Mouse (Mus musculus): ENCODE results near the gene Ptk7. TPM values are rescaled to one million over a fixed set of nuclear protein-coding genes. Genes with fewer than 3 reads are reported as not detected.

Ptk7 gene
- polyA plus RNA-seq, 1 experiment from 2014 or later = 37.6 TPM

- peak; percentile 49 for ATAC-seq (ENCODE audit: insufficient number of reproducible peaks, insufficient read depth, low FRiP score, low read depth)
- 12% methylated on average over 27 of the region's 27 CpGs for WGBS
- peak overlapping the region; percentile 12; the same call in 1 of the 2 replicates for H3K4me3 ChIP-seq (ENCODE audit: low read depth, low read length)
Measured at GRCm38 (mm10) chr17:46618769-46619682, 10.3 kb downstream of the Ptk7 start.

GRCm38 (mm10) chr17:46618394-46618768, 10.9 kb downstream of the Ptk7 start:
- Histone ChIP-seq H3K4me2 (replicated peaks; ENCODE audit: low read depth, low read length) (peak overlapping the region; percentile 43), H3K9me3 (ENCODE audit: control insufficient read depth, low read depth, low read length) (no peaks in the 10 kb centered on the region), H3K4me1 (ENCODE audit: control insufficient read depth, insufficient read depth, low read length) (peaks cover 78% of the 10 kb centered on the region), H3K27me3 (ENCODE audit: control insufficient read depth, insufficient read depth, low read length) (no peaks in the 10 kb centered on the region), H3K4me3 (ENCODE audit: low read depth, low read length) (peak overlapping the region; percentile 12; the same call in 1 of the 2 replicates), H3K27ac (ENCODE audit: low read length) (peak overlapping the region; percentile 97), H3K9ac (replicated peaks; ENCODE audit: low read depth, low read length) (peak overlapping the region; percentile 30), H3K36me3 (ENCODE audit: control insufficient read depth, insufficient read depth, low read length) (no peaks in the 10 kb centered on the region)
- peak; percentile 51; the same call in 1 of the 2 replicates for ATAC-seq (ENCODE audit: insufficient number of reproducible peaks, insufficient read depth, low FRiP score, low read depth)
- WGBS = 7% methylated on average over 6 of the region's 6 CpGs

More at GRCm38 (mm10) chr17:46618769-46619682, 10.3 kb downstream of the Ptk7 start:
- peak overlapping the region; percentile 43 for H3K4me2 ChIP-seq (replicated peaks; ENCODE audit: low read depth, low read length)
- no peaks in the 10 kb centered on the region for H3K36me3 ChIP-seq (ENCODE audit: control insufficient read depth, insufficient read depth, low read length)
- no peaks in the 10 kb centered on the region for H3K9me3 ChIP-seq (ENCODE audit: control insufficient read depth, low read depth, low read length)
- H3K4me1 ChIP-seq (ENCODE audit: control insufficient read depth, insufficient read depth, low read length) = peaks cover 78% of the 10 kb centered on the region
- peak overlapping the region; percentile 97 for H3K27ac ChIP-seq (ENCODE audit: low read length)
- H3K27me3 ChIP-seq (ENCODE audit: control insufficient read depth, insufficient read depth, low read length) = no peaks in the 10 kb centered on the region
- peak overlapping the region; percentile 30 for H3K9ac ChIP-seq (replicated peaks; ENCODE audit: low read depth, low read length)

GRCm38 (mm10) chr17:46617799-46618198, 11.5 kb downstream of the Ptk7 start:
- no peaks in the 10 kb centered on the region for H3K27me3 ChIP-seq (ENCODE audit: control insufficient read depth, insufficient read depth, low read length)
- no peak overlapping the region for H3K4me3 ChIP-seq (ENCODE audit: low read depth, low read length)
- H3K9me3 ChIP-seq (ENCODE audit: control insufficient read depth, low read depth, low read length) = no peaks in the 10 kb centered on the region
- no peaks in the 10 kb centered on the region for H3K36me3 ChIP-seq (ENCODE audit: control insufficient read depth, insufficient read depth, low read length)
- no peak for ATAC-seq (ENCODE audit: insufficient number of reproducible peaks, insufficient read depth, low FRiP score, low read depth)
- peaks cover 78% of the 10 kb centered on the region for H3K4me1 ChIP-seq (ENCODE audit: control insufficient read depth, insufficient read depth, low read length)
- no peak overlapping the region for H3K9ac ChIP-seq (replicated peaks; ENCODE audit: low read depth, low read length)
- WGBS = 39% methylated on average over 12 of the region's 12 CpGs
- H3K4me2 ChIP-seq (replicated peaks; ENCODE audit: low read depth, low read length) = peak overlapping the region; percentile 43
- peak overlapping the region; percentile 97 for H3K27ac ChIP-seq (ENCODE audit: low read length)

- no peak overlapping the region for H3K4me3 ChIP-seq (ENCODE audit: low read depth, low read length)
- no peaks in the 10 kb centered on the region for H3K9me3 ChIP-seq (ENCODE audit: control insufficient read depth, low read depth, low read length)
- H3K9ac ChIP-seq (replicated peaks; ENCODE audit: low read depth, low read length) = no peak overlapping the region
- H3K36me3 ChIP-seq (ENCODE audit: control insufficient read depth, insufficient read depth, low read length) = no peaks in the 10 kb centered on the region; the same call in 1 of the 2 replicates
- 21% methylated on average over 3 of the region's 3 CpGs for WGBS
- H3K27me3 ChIP-seq (ENCODE audit: control insufficient read depth, insufficient read depth, low read length) = no peaks in the 10 kb centered on the region
- peak overlapping the region; percentile 77 for H3K27ac ChIP-seq (ENCODE audit: low read length)
- H3K4me1 ChIP-seq (ENCODE audit: control insufficient read depth, insufficient read depth, low read length) = peaks cover 54% of the 10 kb centered on the region
- no peak for ATAC-seq (ENCODE audit: insufficient number of reproducible peaks, insufficient read depth, low FRiP score, low read depth)
- H3K4me2 ChIP-seq (replicated peaks; ENCODE audit: low read depth, low read length) = 0 out of 2 replicates have a peak overlapping the region, but pooled peaks have one; percentile 7
Measured at GRCm38 (mm10) chr17:46613229-46613628, 16.1 kb downstream of the Ptk7 start.

GRCm38 (mm10) chr17:46612820-46613219, 16.5 kb downstream of the Ptk7 start:
- Histone ChIP-seq H3K9me3 (ENCODE audit: control insufficient read depth, low read depth, low read length) (no peaks in the 10 kb centered on the region), H3K27ac (ENCODE audit: low read length) (peak overlapping the region; percentile 77), H3K9ac (replicated peaks; ENCODE audit: low read depth, low read length) (no peak overlapping the region), H3K4me2 (replicated peaks; ENCODE audit: low read depth, low read length) (0 out of 2 replicates have a peak overlapping the region, but pooled peaks have one; percentile 8), H3K27me3 (ENCODE audit: control insufficient read depth, insufficient read depth, low read length) (no peaks in the 10 kb centered on the region), H3K36me3 (ENCODE audit: control insufficient read depth, insufficient read depth, low read length) (no peaks in the 10 kb centered on the region; the same call in 1 of the 2 replicates), H3K4me3 (ENCODE audit: low read depth, low read length) (no peak overlapping the region), H3K4me1 (ENCODE audit: control insufficient read depth, insufficient read depth, low read length) (peaks cover 50% of the 10 kb centered on the region)
- 16% methylated on average over 4 of the region's 4 CpGs for WGBS
- no peak for ATAC-seq (ENCODE audit: insufficient number of reproducible peaks, insufficient read depth, low FRiP score, low read depth)

GRCm38 (mm10) chr17:46612189-46612588, 17.1 kb downstream of the Ptk7 start:
- peaks cover 44% of the 10 kb centered on the region for H3K4me1 ChIP-seq (ENCODE audit: control insufficient read depth, insufficient read depth, low read length)
- peak overlapping the region; percentile 77 for H3K27ac ChIP-seq (ENCODE audit: low read length)
- no peaks in the 10 kb centered on the region for H3K27me3 ChIP-seq (ENCODE audit: control insufficient read depth, insufficient read depth, low read length)
- no peak overlapping the region for H3K4me3 ChIP-seq (ENCODE audit: low read depth, low read length)
- peak; percentile 62 for ATAC-seq (ENCODE audit: insufficient number of reproducible peaks, insufficient read depth, low FRiP score, low read depth)
- H3K9me3 ChIP-seq (ENCODE audit: control insufficient read depth, low read depth, low read length) = no peaks in the 10 kb centered on the region
- no peak overlapping the region for H3K9ac ChIP-seq (replicated peaks; ENCODE audit: low read depth, low read length)
- no peaks in the 10 kb centered on the region; the same call in 1 of the 2 replicates for H3K36me3 ChIP-seq (ENCODE audit: control insufficient read depth, insufficient read depth, low read length)
- peak overlapping the region; percentile 8; the same call in 1 of the 2 replicates for H3K4me2 ChIP-seq (replicated peaks; ENCODE audit: low read depth, low read length)
- 38% methylated on average over 2 of the region's 2 CpGs for WGBS

- Histone ChIP-seq H3K9me3 (ENCODE audit: control insufficient read depth, low read depth, low read length) (no peaks in the 10 kb centered on the region), H3K27ac (ENCODE audit: low read length) (peak overlapping the region; percentile 77), H3K4me3 (ENCODE audit: low read depth, low read length) (no peak overlapping the region), H3K4me1 (ENCODE audit: control insufficient read depth, insufficient read depth, low read length) (peaks cover 40% of the 10 kb centered on the region), H3K36me3 (ENCODE audit: control insufficient read depth, insufficient read depth, low read length) (no peaks in the 10 kb centered on the region; the same call in 1 of the 2 replicates), H3K9ac (replicated peaks; ENCODE audit: low read depth, low read length) (no peak overlapping the region), H3K27me3 (ENCODE audit: control insufficient read depth, insufficient read depth, low read length) (no peaks in the 10 kb centered on the region), H3K4me2 (replicated peaks; ENCODE audit: low read depth, low read length) (no peak overlapping the region)
- WGBS = 93% methylated on average over 6 of the region's 6 CpGs
- no peak for ATAC-seq (ENCODE audit: insufficient number of reproducible peaks, insufficient read depth, low FRiP score, low read depth)
Measured at GRCm38 (mm10) chr17:46611316-46611715, 18.0 kb downstream of the Ptk7 start.

- WGBS = 53% methylated on average over 15 of the region's 15 CpGs
Measured at GRCm38 (mm10) chr17:46609721-46610514, 19.4 kb downstream of the Ptk7 start.

More at GRCm38 (mm10) chr17:46609721-46610514, 19.4 kb downstream of the Ptk7 start:
- no peak overlapping the region for H3K4me3 ChIP-seq (ENCODE audit: low read depth, low read length)
- H3K9me3 ChIP-seq (ENCODE audit: control insufficient read depth, low read depth, low read length) = no peaks in the 10 kb centered on the region
- no peaks in the 10 kb centered on the region for H3K27me3 ChIP-seq (ENCODE audit: control insufficient read depth, insufficient read depth, low read length)
- no peak overlapping the region for H3K9ac ChIP-seq (replicated peaks; ENCODE audit: low read depth, low read length)
- H3K27ac ChIP-seq (ENCODE audit: low read length) = peak overlapping the region; percentile 67
- H3K36me3 ChIP-seq (ENCODE audit: control insufficient read depth, insufficient read depth, low read length) = no peaks in the 10 kb centered on the region; the same call in 1 of the 2 replicates
- H3K4me2 ChIP-seq (replicated peaks; ENCODE audit: low read depth, low read length) = peak overlapping the region; percentile 18
- peak; percentile 78; the same call in 1 of the 2 replicates for ATAC-seq (ENCODE audit: insufficient number of reproducible peaks, insufficient read depth, low FRiP score, low read depth)
- peaks cover 42% of the 10 kb centered on the region for H3K4me1 ChIP-seq (ENCODE audit: control insufficient read depth, insufficient read depth, low read length)

All from stomach, embryonic 14.5 days (tissue).